Mouse (Mus musculus): Measurements from ENCODE around the gene Gm49361.
A peak's percentile ranks its signal among the peaks of the same experiment; 100 is the strongest.

Gene Gm49361

GRCm38 (mm10) chr14:57649501-57649900 is 96.4 kb downstream of the Gm49361 start:
- no peaks in the 10 kb centered on the region for H3K9me3 ChIP-seq (ENCODE audit: low read length)
- TF ChIP-seq POU5F1 (IDR thresholded peaks at IDR 0.05; ENCODE audit: borderline replicate concordance, low read length) = no peak
- TF ChIP-seq CTCF (conservative IDR thresholded peaks at IDR 0.05; ENCODE audit: low read length) = no peak
- no peak for TF ChIP-seq NANOG (IDR thresholded peaks at IDR 0.05; ENCODE audit: borderline replicate concordance, low read length)
- H3K4me3 ChIP-seq (replicated peaks; ENCODE audit: low read length) = no peak overlapping the region
- peaks cover 21% of the 10 kb centered on the region for H3K4me1 ChIP-seq (replicated peaks; ENCODE audit: low read depth, low read length)
- H3K36me3 ChIP-seq (ENCODE audit: insufficient read depth, low read length) = peaks cover 52% of the 10 kb centered on the region
- H3K27me3 ChIP-seq (ENCODE audit: insufficient read depth, low read length) = no peaks in the 10 kb centered on the region

GRCm38 (mm10) chr14:57646155-57646554 is 99.7 kb downstream of the Gm49361 start:
- Histone ChIP-seq H3K36me3 (ENCODE audit: insufficient read depth, low read length) (peaks cover 71% of the 10 kb centered on the region), H3K27me3 (ENCODE audit: insufficient read depth, low read length) (no peaks in the 10 kb centered on the region), H3K4me3 (replicated peaks; ENCODE audit: low read length) (no peak overlapping the region), H3K4me1 (replicated peaks; ENCODE audit: low read depth, low read length) (peaks cover 2% of the 10 kb centered on the region), H3K9me3 (ENCODE audit: low read length) (no peaks in the 10 kb centered on the region)
- TF ChIP-seq CTCF (conservative IDR thresholded peaks at IDR 0.05; ENCODE audit: low read length) = no peak
- TF ChIP-seq NANOG (IDR thresholded peaks at IDR 0.05; ENCODE audit: borderline replicate concordance, low read length) = no peak
- no peak for TF ChIP-seq POU5F1 (IDR thresholded peaks at IDR 0.05; ENCODE audit: borderline replicate concordance, low read length)

- Histone ChIP-seq H3K36me3 (ENCODE audit: insufficient read depth, low read length) (peaks cover 83% of the 10 kb centered on the region), H3K4me1 (replicated peaks; ENCODE audit: low read depth, low read length) (no peaks in the 10 kb centered on the region), H3K4me3 (replicated peaks; ENCODE audit: low read length) (no peak overlapping the region), H3K9me3 (ENCODE audit: low read length) (no peaks in the 10 kb centered on the region), H3K27me3 (ENCODE audit: insufficient read depth, low read length) (no peaks in the 10 kb centered on the region)
- TF ChIP-seq POU5F1 (IDR thresholded peaks at IDR 0.05; ENCODE audit: borderline replicate concordance, low read length) = no peak
- no peak for TF ChIP-seq CTCF (conservative IDR thresholded peaks at IDR 0.05; ENCODE audit: low read length)
- no peak for TF ChIP-seq NANOG (IDR thresholded peaks at IDR 0.05; ENCODE audit: borderline replicate concordance, low read length)
These were observed 106.8 kb downstream of the Gm49361 start for GRCm38 (mm10) chr14:57639153-57639552.

- H3K4me3 ChIP-seq (replicated peaks; ENCODE audit: low read length) = no peak overlapping the region
- H3K27me3 ChIP-seq (ENCODE audit: insufficient read depth, low read length) = no peaks in the 10 kb centered on the region
- TF ChIP-seq POU5F1 (IDR thresholded peaks at IDR 0.05; ENCODE audit: borderline replicate concordance, low read length) (no peak), NANOG (IDR thresholded peaks at IDR 0.05; ENCODE audit: borderline replicate concordance, low read length) (no peak), CTCF (conservative IDR thresholded peaks at IDR 0.05; ENCODE audit: low read length) (no peak)
- H3K4me1 ChIP-seq (replicated peaks; ENCODE audit: low read depth, low read length) = no peaks in the 10 kb centered on the region
- no peaks in the 10 kb centered on the region for H3K9me3 ChIP-seq (ENCODE audit: low read length)
- peaks cover 67% of the 10 kb centered on the region for H3K36me3 ChIP-seq (ENCODE audit: insufficient read depth, low read length)
These were observed 111.8 kb downstream of the Gm49361 start for GRCm38 (mm10) chr14:57634141-57634540.

- Histone ChIP-seq H3K9me3 (ENCODE audit: low read length) (no peaks in the 10 kb centered on the region), H3K36me3 (ENCODE audit: insufficient read depth, low read length) (peaks cover 70% of the 10 kb centered on the region), H3K4me1 (replicated peaks; ENCODE audit: low read depth, low read length) (no peaks in the 10 kb centered on the region), H3K27me3 (ENCODE audit: insufficient read depth, low read length) (no peaks in the 10 kb centered on the region), H3K4me3 (replicated peaks; ENCODE audit: low read length) (no peak overlapping the region)
- TF ChIP-seq CTCF (conservative IDR thresholded peaks at IDR 0.05; ENCODE audit: low read length) (no peak), POU5F1 (IDR thresholded peaks at IDR 0.05; ENCODE audit: borderline replicate concordance, low read length) (no peak), NANOG (IDR thresholded peaks at IDR 0.05; ENCODE audit: borderline replicate concordance, low read length) (no peak)
These were observed 116.3 kb downstream of the Gm49361 start for GRCm38 (mm10) chr14:57629595-57629994.

- H3K4me1 ChIP-seq (replicated peaks; ENCODE audit: low read depth, low read length) = peaks cover 33% of the 10 kb centered on the region
- TF ChIP-seq CTCF (conservative IDR thresholded peaks at IDR 0.05; ENCODE audit: low read length) (no peak), POU5F1 (IDR thresholded peaks at IDR 0.05; ENCODE audit: borderline replicate concordance, low read length) (no peak), NANOG (IDR thresholded peaks at IDR 0.05; ENCODE audit: borderline replicate concordance, low read length) (no peak)
- H3K27me3 ChIP-seq (ENCODE audit: insufficient read depth, low read length) = no peaks in the 10 kb centered on the region
- H3K4me3 ChIP-seq (replicated peaks; ENCODE audit: low read length) = no peak overlapping the region
- H3K36me3 ChIP-seq (ENCODE audit: insufficient read depth, low read length) = peaks cover 86% of the 10 kb centered on the region
- H3K9me3 ChIP-seq (ENCODE audit: low read length) = no peaks in the 10 kb centered on the region
These were observed 123.0 kb downstream of the Gm49361 start for GRCm38 (mm10) chr14:57622934-57623333.

- H3K4me1 ChIP-seq (replicated peaks; ENCODE audit: low read depth, low read length) = peaks cover 37% of the 10 kb centered on the region
- TF ChIP-seq POU5F1 (IDR thresholded peaks at IDR 0.05; ENCODE audit: borderline replicate concordance, low read length) (no peak), CTCF (conservative IDR thresholded peaks at IDR 0.05; ENCODE audit: low read length) (no peak), NANOG (IDR thresholded peaks at IDR 0.05; ENCODE audit: borderline replicate concordance, low read length) (no peak)
- no peaks in the 10 kb centered on the region for H3K27me3 ChIP-seq (ENCODE audit: insufficient read depth, low read length)
- H3K4me3 ChIP-seq (replicated peaks; ENCODE audit: low read length) = no peak overlapping the region
- peaks cover 83% of the 10 kb centered on the region for H3K36me3 ChIP-seq (ENCODE audit: insufficient read depth, low read length)
- no peaks in the 10 kb centered on the region for H3K9me3 ChIP-seq (ENCODE audit: low read length)
These were observed 124.2 kb downstream of the Gm49361 start for GRCm38 (mm10) chr14:57621699-57622098.

GRCm38 (mm10) chr14:57620598-57621236 is 125.2 kb downstream of the Gm49361 start:
- Histone ChIP-seq H3K9me3 (ENCODE audit: low read length) (no peaks in the 10 kb centered on the region), H3K4me1 (replicated peaks; ENCODE audit: low read depth, low read length) (peaks cover 44% of the 10 kb centered on the region), H3K36me3 (ENCODE audit: insufficient read depth, low read length) (peaks cover 82% of the 10 kb centered on the region), H3K4me3 (replicated peaks; ENCODE audit: low read length) (no peak overlapping the region), H3K27me3 (ENCODE audit: insufficient read depth, low read length) (no peaks in the 10 kb centered on the region)
- no peak for TF ChIP-seq NANOG (IDR thresholded peaks at IDR 0.05; ENCODE audit: borderline replicate concordance, low read length)
- TF ChIP-seq CTCF (conservative IDR thresholded peaks at IDR 0.05; ENCODE audit: low read length) = no peak
- no peak for TF ChIP-seq POU5F1 (IDR thresholded peaks at IDR 0.05; ENCODE audit: borderline replicate concordance, low read length)

GRCm38 (mm10) chr14:57619487-57619886 is 126.4 kb downstream of the Gm49361 start:
- H3K4me3 ChIP-seq (replicated peaks; ENCODE audit: low read length) = no peak overlapping the region
- TF ChIP-seq POU5F1 (IDR thresholded peaks at IDR 0.05; ENCODE audit: borderline replicate concordance, low read length) (no peak), CTCF (conservative IDR thresholded peaks at IDR 0.05; ENCODE audit: low read length) (peak; percentile 34; the same call in 1 of the 2 replicates), NANOG (IDR thresholded peaks at IDR 0.05; ENCODE audit: borderline replicate concordance, low read length) (no peak)
- H3K36me3 ChIP-seq (ENCODE audit: insufficient read depth, low read length) = peaks cover 80% of the 10 kb centered on the region
- H3K27me3 ChIP-seq (ENCODE audit: insufficient read depth, low read length) = no peaks in the 10 kb centered on the region
- H3K9me3 ChIP-seq (ENCODE audit: low read length) = no peaks in the 10 kb centered on the region
- peaks cover 44% of the 10 kb centered on the region for H3K4me1 ChIP-seq (replicated peaks; ENCODE audit: low read depth, low read length)
